Mouse (Mus musculus): ENCODE results near the gene Plcb1. TPM values are rescaled to one million over a fixed set of nuclear protein-coding genes. Genes with fewer than 3 reads are reported as not detected.

Gene Plcb1
- total RNA-seq, 2 experiments from 2014 or later, result 136 to 149 TPM

GRCm38 (mm10) chr2:135048791-135049190 lies 262.9 kb downstream of the Plcb1 start:
- no peak for DNase-seq (ENCODE audit: extremely low spot score in 1 of 2, low spot score in 1 of 2)

GRCm38 (mm10) chr2:135049283-135049682 lies 263.4 kb downstream of the Plcb1 start:
- no peak for DNase-seq (ENCODE audit: extremely low spot score in 1 of 2, low spot score in 1 of 2)

DNA sequence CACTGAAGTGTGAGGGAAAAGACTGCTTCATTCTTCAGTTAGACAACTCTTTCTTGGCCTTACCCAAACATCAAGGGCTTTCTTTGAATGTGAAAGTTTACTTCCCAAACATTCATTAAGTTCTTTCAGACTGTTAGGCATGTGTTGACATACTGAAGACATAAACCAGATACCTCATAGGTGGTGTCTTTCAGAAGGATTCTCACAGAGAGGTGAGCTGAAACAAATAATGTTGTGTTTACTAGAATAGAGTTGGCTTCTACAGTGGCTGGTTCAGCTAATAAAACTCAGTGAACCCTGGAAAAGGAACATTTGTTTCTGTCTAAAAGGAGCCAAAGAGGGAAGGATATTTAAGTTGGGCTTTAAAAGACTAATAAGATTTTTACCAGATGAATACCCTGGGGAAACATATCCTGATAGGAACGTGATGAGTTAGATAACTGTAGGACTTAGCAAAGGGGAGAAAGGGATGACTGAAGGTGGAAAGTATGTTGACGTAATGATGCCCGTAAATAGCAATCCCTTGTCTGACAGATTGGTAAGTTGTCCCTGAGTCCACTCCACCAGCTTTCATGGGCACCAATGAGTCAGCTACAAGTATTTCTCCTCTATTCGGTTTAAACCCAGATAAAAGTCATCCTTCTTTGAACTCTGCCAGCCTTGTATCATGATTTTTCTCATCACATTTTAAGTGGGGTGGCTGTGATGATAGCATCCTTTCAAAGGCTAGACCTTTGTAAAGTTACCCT lies 265.8 kb downstream of the Plcb1 start:
- DNase-seq (ENCODE audit: extremely low spot score in 1 of 2, low spot score in 1 of 2), result no peak

DNA sequence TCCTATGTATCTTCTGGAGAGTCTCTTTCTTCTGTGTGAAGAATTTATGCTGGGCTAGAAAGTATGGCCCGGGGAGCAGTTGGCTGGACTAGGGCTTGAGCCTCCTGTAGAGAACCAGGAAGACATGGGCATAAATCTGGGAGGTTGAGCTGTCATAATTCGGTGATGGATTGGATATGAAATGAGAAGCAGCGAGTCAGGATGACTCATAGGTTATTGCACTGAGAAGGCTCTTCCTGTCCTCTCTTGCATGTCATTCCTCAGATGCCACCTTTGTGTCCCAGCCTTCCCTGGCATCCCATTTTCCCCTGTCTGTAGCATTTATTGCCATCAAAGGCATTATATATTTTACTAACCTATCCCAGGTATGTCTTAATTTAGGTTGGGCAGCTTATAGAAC lies 267.5 kb downstream of the Plcb1 start:
- no peak for DNase-seq (ENCODE audit: extremely low spot score in 1 of 2, low spot score in 1 of 2)

DNA sequence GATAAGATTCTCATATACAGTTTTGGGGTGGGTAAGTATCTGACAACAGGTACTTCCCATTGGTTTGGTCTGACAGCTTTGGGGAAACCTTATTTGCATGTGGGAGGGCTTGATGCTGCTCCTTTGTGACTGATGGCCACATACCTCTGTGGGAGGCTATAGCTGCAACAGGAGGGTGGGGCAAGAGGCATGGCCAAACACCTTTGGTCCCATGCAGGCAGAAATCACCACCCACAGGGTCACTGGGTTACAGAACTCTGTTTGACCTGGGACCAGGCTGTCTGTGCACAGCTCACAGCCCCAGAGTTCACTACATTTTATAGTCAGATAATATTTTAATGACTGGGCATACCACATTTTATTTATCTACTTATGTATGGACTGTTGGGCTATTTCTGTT lies 281.6 kb downstream of the Plcb1 start:
- DNase-seq (ENCODE audit: extremely low spot score in 1 of 2, low spot score in 1 of 2), result no peak

- DNase-seq (ENCODE audit: extremely low spot score in 1 of 2, low spot score in 1 of 2), result no peak
Observed at GRCm38 (mm10) chr2:135071349-135071748, 285.5 kb downstream of the Plcb1 start.

- DNase-seq (ENCODE audit: extremely low spot score in 1 of 2, low spot score in 1 of 2), result no peak
Observed at GRCm38 (mm10) chr2:135072503-135072902, 286.6 kb downstream of the Plcb1 start.

GRCm38 (mm10) chr2:135073014-135073413 lies 287.1 kb downstream of the Plcb1 start:
- DNase-seq (ENCODE audit: extremely low spot score in 1 of 2, low spot score in 1 of 2), result no peak

- no peak for DNase-seq (ENCODE audit: extremely low spot score in 1 of 2, low spot score in 1 of 2)
Observed at GRCm38 (mm10) chr2:135075375-135075774, 289.5 kb downstream of the Plcb1 start.

GRCm38 (mm10) chr2:135092588-135093162 lies 306.8 kb downstream of the Plcb1 start:
- DNase-seq (ENCODE audit: extremely low spot score in 1 of 2, low spot score in 1 of 2), result no peak

- no peak for DNase-seq (ENCODE audit: extremely low spot score in 1 of 2, low spot score in 1 of 2)
Observed at GRCm38 (mm10) chr2:135101292-135101691, 315.4 kb downstream of the Plcb1 start.

DNA sequence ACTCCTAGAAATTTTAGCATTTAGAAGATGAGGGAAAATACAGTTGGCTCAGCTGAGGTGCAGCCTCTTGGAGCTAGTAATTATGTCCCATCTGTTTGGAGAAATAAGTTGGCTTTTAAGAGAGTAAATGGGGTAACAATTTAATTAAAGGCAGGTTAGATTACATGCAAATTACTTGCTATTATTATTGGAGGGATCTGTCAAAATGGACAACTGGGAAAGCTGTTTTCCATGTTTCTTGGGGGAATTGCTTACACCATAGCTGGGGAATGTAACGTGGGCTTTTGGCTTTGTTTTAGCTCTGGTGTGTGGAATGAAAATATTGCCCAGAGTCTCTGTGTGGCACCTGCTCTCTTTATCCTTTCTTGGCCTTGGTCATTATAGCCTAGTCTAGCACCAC lies 316.1 kb downstream of the Plcb1 start:
- no peak for DNase-seq (ENCODE audit: extremely low spot score in 1 of 2, low spot score in 1 of 2)

DNA sequence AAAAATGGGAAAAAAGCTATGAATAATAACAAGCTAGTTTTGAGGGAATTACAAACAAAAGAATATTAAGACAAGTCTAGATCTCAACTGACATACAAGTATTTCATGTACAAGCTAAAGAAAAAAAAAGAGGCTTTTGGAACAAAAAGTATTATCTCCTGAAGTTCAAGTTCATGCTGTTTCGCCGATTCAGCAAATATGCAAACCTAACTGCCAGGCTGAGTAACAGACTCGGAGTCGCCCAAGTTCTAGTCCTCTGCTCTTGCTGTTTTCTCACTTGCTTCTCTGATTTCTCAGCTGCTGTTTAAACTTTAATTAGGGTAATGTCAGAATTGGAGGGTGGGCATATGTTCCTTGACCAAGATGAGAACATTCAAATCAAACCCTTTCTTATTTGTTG lies 320.8 kb downstream of the Plcb1 start:
- DNase-seq (ENCODE audit: extremely low spot score in 1 of 2, low spot score in 1 of 2), result no peak

- no peak for DNase-seq (ENCODE audit: extremely low spot score in 1 of 2, low spot score in 1 of 2)
Observed at GRCm38 (mm10) chr2:135108607-135109006, 322.7 kb downstream of the Plcb1 start.

DNA sequence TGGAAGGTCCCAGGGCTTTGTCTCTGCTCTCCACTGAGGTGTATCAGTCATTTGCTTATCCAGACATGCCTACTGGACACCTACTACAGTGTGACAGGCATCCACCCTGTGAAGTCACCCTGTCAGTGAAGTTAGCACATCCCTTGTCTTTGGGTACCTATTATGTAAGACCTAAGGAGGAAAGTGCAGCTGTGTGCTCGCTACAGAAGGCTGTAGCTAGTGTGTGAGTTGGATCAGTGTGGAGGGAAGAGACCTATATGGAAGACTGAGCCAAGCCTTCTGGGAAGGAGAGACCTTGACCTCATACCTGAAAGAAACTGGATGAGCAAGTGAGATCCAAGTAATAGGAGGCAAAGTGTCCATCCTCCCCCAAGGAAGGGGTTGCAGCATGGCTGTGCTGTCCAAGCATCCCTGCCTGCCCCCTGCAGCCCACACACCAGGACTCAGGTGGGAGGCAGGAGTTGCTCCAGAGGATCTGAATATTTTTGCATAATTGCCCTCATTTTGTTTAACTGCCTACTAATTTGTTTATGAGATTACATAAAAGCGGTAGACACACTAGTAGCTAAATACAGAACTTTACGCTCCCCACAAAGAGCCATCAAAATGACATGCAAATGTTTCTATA lies 328.7 kb downstream of the Plcb1 start:
- no peak for DNase-seq (ENCODE audit: extremely low spot score in 1 of 2, low spot score in 1 of 2)

GRCm38 (mm10) chr2:135123057-135123456 lies 337.2 kb downstream of the Plcb1 start:
- DNase-seq (ENCODE audit: extremely low spot score in 1 of 2, low spot score in 1 of 2), result no peak

GRCm38 (mm10) chr2:135123695-135124343 lies 338.0 kb downstream of the Plcb1 start:
- DNase-seq (ENCODE audit: extremely low spot score in 1 of 2, low spot score in 1 of 2), result no peak

GRCm38 (mm10) chr2:135140576-135140975 lies 354.7 kb downstream of the Plcb1 start:
- DNase-seq (ENCODE audit: extremely low spot score in 1 of 2, low spot score in 1 of 2), result no peak

GRCm38 (mm10) chr2:135152289-135152688 lies 366.4 kb downstream of the Plcb1 start:
- no peak for DNase-seq (ENCODE audit: extremely low spot score in 1 of 2, low spot score in 1 of 2)

GRCm38 (mm10) chr2:135153248-135153647 lies 367.4 kb downstream of the Plcb1 start:
- no peak for DNase-seq (ENCODE audit: extremely low spot score in 1 of 2, low spot score in 1 of 2)

GRCm38 (mm10) chr2:135156055-135156454 lies 370.2 kb downstream of the Plcb1 start:
- no peak for DNase-seq (ENCODE audit: extremely low spot score in 1 of 2, low spot score in 1 of 2)
